Mouse (Mus musculus) heart, postnatal 14 days (tissue): ENCODE results near the gene Krtap12-1. TPM values are rescaled to one million over a fixed set of nuclear protein-coding genes. Genes with fewer than 3 reads are reported as not detected.
A peak's percentile ranks its signal among the peaks of the same experiment; 100 is the strongest.
"Not testable (repeated sequence)": the region's sequence is repeated elsewhere in the genome, so short reads cannot be mapped to it uniquely, and the experiment has no call there.

ENCODE experiments used
- DNase-seq, 2 experiments: peaks; one replicate each; pipeline ENCODE4 v3.0.0; 2021 to 2022
- intact Hi-C: fragments of 180-260 bp; cut with DNase I; formaldehyde crosslinking; loops from one replicate; pipeline ENCODE4 v1.15.1; 2025
- long read RNA-seq, 2 experiments: library from polyadenylated mRNA; stranded (forward); transcript quantifications; one replicate each; pipeline ENCODE4 v2.0.0; 2021
- total RNA-seq, 2 experiments: library from RNA; stranded (reverse); gene quantifications; 2 replicates each; pipeline ENCODE4 v1.2.3; 2021

Krtap12-1 gene
- total RNA-seq = not detected
- long read RNA-seq, experiment 1 = 0 reads
- long read RNA-seq, experiment 2 = 0 reads

DNA sequence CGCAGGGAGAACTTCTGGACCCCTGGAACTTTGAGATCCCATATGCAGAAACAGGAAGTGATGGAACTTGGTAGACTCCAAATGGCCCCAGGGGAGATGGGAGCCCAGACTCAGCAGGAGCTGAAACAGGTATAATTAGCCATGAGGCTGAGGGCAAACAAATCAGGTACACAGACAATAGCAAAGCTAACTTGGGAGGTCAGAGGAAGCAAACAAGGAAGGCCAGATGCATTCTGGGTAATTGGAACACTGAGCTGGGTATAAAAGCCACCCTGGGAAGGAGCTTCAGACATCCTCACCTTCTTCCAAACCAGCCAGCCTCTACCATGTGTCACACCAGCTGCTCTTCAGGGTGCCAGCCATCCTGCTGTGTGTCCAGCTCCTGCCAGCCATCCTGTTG lies at the start of gene Krtap12-1:
Gene Krtap12-1, plus strand, starts transcription at position 301 of the 400 bp plus-strand sequence.
- DNase-seq, intact Hi-C loops: not testable (repeated sequence)

DNA sequence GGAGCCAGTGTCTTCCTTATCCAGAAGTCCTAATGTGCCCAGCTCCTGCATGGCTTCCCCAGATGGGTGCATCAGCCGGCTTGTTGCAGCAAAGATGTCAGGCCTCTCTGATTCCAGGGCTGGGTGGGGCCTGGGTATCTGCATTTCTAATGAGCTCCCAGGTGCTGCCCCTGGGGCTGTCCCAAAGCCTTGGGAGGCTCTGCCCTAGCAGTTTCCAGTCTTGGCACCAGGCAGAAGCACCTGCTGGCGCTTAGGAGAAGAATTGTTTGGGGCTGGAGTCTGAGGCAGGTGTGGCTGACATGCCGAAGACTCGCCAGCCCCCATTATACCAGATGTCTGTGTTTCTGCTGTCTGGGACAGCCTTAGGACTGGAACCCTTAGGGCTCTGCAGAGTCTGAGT lies 49.7 kb upstream of the Krtap12-1 start:
- intact Hi-C loops = no loop called here
- DNase-seq = no peak

DNA sequence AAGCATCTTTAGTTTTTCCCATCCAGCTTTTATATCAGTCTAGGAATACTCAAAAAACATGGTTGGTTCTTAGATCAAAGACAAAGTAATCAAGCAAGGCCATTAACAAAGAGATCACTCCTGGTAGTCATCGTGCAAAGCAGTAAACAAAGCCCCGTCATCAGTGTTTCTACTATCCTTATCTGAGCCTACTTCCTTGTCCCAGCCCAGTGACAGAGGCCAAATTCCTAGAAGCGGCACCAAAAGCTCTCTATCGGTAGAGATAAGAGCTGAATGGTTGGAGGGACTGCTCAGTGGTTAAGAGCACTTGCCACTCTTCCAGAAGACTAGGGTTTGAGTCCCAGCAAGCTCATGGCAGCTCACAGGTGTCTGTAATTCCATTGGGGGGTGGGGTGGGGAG lies 48.9 kb upstream of the Krtap12-1 start:
- intact Hi-C loops = no loop called here
- DNase-seq = no peak

DNA sequence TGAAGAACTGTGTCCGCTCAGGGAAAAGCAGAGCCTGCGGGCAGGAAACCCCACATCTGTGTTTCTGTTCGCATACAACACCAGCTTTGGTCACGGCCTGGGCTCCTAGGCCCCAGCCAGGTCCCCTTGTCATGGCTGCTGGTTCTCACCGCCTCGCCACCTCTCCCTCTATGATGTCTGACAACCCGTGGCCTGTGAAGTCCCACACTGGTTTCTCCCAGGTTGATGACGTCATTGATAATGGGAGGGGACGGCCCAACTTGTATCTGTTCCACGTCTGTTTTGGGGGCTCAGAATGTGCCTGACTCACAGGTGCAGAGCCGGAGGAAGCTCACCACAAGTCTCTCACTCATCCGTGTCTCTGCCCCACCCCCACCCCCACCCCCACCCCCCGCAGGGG lies 46.6 kb upstream of the Krtap12-1 start:
- intact Hi-C loops = no loop called here
- DNase-seq = no peak

DNA sequence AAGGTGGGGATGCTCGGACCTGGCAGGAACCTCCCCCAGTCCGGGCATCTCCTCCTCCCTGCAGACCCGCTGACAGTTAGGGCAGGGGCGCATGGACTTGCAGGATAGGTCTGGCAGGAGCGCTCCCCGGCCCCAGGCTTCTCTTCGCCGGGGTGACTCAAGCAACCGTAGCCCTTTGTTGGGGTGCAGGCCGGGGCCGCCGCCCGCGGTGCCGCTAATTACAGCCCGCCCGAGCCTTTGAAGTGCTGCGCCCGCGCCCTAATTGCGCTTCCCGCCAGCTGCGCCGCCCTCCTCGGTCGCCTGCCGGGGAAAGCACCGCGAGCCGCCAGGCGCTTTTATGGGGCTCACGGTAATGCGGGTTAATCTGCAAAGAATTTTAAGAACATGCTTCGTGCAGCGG lies 42.8 kb upstream of the Krtap12-1 start:
- intact Hi-C loops = no loop called here
- no peak for DNase-seq

DNA sequence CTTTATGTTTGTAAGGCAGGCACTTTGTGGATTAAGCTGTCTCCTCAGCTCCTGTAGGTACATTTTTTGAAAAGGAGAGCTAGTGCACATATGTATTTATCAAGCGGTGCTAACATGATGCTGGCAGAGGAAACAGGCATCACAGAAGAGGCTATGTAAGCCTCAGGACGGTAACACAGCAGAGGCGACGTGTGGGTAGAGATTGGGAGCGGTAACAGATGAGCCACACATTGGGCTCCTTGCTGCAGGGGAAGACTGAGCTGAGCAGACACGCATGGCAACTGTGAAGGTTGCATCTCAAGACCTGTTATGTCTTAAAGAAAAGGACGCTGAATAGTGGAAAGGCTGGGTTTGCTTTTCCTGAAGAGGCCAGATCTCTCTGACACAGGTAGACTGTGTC lies 37.4 kb upstream of the Krtap12-1 start:
- intact Hi-C loops = no loop called here
- DNase-seq = no peak

DNA sequence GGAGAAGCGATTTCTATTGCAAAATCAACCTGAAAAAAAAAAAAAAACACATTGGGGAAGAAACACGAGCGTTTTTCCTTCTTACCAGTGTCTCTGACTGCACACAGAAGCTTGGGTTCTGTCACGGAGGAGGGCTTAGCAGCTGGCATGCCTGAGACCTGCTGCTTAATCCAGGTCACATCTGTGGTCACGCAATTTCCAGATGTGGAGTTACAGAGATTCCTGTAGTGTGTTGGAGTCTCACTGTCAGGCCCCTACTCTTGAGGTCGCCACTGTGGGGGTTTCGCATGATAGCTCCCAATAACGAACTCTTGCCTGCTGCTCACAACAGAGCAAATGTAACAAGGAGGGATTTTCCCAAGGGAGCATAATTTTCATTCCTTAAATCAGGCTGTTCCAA lies 36.2 kb upstream of the Krtap12-1 start:
- DNase-seq = no peak
- intact Hi-C loops = no loop called here

DNA sequence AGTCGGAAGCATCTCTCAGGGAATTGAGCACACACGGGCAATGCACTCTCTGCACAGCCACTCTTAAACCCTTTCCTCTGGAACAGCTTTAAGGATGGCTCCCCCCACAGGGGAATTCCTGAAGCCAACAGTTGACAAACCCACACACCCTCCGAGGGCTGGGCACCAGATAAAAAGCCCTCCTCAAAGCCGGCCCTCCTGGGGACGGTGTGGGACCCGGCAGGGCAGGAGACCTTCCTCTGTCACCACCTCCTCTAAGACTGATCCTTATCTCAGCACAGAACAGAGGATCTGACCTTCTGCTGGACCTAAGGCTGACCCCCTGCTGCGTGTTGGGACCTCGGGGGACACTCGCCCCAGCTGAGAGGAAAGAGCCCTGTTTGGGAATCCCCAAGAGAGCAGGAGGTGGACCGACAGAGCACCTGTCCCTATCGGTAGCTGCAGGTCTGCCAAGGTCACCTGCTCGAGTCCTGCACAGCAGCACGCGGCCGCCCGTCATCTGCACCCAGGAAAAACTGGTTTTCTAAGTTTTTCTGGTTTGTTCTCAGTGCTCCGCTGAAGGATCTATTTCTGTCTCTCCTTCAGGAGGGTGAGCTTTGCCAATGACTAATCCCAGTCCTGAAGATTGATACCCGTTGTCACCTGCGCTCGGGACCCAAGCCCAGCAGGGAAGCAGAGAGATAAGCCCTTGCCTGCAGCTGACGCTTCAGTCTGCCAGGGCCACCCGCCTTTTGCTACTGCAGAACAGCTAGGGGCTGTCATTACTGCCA lies 34.3 kb upstream of the Krtap12-1 start, which contains the start of gene Tspear:
Gene Tspear, plus strand, starts transcription at position 675 of the 770 bp plus-strand sequence.
- DNase-seq = no peak
- intact Hi-C loops = no loop called here

DNA sequence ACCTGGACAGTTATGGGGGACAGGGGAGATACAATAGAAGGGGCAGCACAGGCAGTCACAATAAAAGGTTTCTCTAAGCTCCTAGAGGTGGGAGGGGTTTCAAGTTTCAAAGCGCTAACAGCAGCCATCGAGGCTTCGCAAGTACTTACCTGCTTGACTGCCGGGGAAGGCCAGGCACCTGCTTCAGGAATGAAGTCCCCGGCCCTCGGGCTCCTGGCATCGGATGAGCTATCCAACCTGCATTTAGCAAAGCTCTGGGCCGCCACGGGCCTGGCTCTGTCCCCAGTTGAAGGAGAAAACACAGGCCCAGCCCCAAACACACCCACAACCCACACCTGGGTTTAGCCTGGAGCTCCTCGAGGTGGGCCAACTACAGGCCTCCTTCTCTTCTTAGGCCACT lies 33.4 kb upstream of the Krtap12-1 start:
- intact Hi-C loops = no loop called here
- DNase-seq = no peak

DNA sequence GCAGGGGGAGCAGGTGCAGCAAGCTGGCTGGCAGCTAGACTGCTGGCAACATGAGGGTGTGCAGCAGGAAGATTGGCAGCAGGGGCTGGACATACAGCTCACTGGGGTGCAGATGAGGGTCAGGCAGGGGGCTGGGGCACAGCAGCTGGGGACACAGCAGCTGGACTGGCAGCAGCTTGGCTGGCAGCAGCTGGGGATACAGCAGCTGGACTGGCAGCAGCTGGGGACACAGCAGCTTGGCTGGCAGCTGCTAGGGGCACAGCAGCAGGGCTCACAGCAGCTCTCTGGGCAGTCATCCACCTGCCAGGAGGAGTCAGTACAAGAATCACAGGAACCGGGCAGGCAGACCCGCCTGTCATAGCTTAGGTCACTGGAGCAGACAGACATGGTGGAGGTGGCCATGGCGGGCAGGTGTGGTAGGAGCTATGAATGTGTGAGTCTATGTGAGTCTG lies 30.0 kb upstream of the Krtap12-1 start, which contains the start of gene Gm19402:
Gene Gm19402, minus strand, starts transcription at position 402 of the 452 bp plus-strand sequence.
- intact Hi-C loops, DNase-seq: not testable (repeated sequence)

DNA sequence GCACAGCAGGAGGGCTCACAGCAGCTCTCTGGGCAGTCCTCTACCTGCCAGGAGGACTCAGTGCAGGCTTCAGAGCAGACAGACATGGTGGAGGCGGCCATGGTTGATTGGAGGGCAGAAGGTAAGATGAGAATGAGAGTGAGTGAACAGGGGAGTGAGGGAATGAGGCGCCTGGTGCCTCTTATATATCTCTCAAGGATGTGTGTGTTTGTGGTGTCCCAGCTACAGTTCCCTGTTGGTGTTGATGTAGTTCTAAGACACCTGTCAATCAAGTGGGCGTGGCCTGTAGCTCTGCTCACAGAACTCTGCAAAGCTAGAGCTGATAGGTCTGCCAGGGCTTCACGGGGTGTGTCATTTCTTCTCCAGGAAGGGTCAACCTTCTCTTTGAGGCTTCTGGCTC lies 23.3 kb upstream of the Krtap12-1 start, which contains the start of gene Gm9508:
Gene Gm9508, minus strand, starts transcription at position 101 of the 400 bp plus-strand sequence.
- intact Hi-C loops = no loop called here
- DNase-seq = no peak

DNA sequence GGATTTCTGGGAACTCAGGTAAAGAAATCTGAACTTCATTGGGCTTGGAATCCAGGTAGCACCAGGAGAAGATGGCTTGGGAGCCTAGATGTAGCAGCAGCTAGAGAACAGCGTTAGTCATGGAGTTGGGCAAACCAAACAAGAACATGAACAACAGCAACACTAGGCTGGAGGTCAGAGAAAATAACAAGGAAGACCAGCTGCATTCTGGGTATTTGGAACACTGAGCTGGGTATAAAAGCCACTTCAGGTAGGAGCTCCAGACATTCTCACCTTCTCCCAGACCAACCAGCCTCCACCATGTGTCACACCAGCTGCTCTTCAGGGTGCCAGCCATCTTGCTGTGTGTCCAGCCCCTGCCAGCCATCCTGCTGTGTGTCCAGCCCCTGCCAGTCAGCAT lies 14.1 kb upstream of the Krtap12-1 start, which contains the start of gene Gm10272:
Gene Gm10272, plus strand, starts transcription at position 301 of the 400 bp plus-strand sequence.
- intact Hi-C loops = loop anchor here (10.0 kb wide), 1 partner anchor 168 kb away; no protein-coding TSS in a partner anchor
- no peak for DNase-seq

DNA sequence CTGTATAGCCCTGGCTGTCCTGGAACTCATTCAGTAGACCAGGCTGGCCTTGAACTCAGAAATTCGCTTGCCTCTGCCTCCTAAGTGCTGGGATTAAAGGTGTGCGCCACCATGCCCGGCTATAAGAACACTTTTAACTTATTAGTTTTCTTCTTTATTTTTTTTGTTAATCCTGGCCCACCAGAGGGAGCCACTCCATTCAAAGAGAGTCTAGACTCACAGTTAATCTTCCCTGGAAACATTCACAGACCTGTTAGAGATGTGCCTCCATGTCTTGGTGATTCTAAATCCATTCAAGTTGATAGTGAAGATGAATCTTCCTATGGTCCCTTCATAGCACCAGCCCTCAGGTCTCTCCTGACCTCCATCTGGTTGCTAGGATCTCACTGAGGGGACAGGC lies 10.6 kb upstream of the Krtap12-1 start:
- DNase-seq = no peak
- intact Hi-C loops = loop anchor here (10.0 kb wide), 1 partner anchor 165 kb away; no protein-coding TSS in a partner anchor

DNA sequence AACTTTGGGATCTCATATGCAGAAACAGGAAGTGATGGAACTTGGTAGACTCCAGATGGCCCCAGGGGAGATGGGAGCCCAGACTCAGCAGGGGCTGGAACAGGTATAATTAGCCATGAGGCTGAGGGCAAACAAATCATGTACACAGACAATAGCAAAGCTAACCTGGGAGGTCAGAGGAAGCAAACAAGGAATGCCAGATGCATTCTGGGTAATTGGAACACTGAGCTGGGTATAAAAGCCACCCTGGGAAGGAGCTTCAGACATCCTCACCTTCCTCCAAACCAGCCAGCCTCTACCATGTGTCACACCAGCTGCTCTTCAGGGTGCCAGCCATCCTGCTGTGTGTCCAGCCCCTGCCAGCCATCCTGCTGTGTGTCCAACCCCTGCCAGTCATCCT lies 9.2 kb upstream of the Krtap12-1 start, which contains the start of gene Gm10024:
Gene Gm10024, plus strand, starts transcription at position 301 of the 400 bp plus-strand sequence.
- DNase-seq, intact Hi-C loops: not testable (repeated sequence)

DNA sequence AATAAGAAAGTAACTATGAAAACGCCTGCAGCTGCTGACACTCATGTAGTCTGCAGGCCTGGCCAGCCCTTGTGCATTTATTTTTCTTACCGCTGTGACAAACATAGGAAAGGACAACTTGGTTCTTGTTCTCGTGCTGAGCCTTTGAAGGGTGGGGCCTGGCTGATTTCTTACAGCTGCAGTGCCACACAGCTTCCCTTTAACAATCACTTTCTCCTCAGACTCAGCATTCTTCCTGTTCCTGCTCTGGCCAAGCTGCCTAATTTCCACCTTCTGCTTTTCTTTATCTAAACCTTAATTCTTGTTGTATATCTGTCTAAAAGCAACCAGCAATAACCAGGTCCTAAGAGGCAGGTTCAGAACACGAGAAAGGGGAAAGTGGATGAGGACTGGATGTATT lies 6.7 kb upstream of the Krtap12-1 start:
- no peak for DNase-seq
- intact Hi-C loops = no loop called here

DNA sequence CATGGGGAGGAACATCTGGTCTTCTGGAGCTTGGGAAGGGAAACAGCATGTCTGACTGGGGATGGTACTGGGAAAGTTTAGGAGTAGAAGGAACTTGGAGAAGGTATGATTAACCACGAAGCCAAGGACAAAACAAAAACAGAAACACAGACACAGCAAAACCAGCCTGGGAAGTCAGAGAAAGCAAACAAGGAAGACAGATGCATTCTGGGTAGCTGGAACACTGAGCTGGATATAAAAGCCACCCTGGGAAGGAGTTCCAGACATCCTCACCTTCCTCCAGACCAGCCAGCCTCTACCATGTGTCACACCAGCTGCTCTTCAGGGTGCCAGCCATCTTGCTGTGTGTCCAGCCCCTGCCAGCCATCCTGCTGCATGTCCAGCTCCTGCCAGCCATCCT lies 4.9 kb upstream of the Krtap12-1 start, which contains the start of gene Gm10142:
Gene Gm10142, plus strand, starts transcription at position 301 of the 400 bp plus-strand sequence.
- intact Hi-C loops = no loop called here
- no peak for DNase-seq

DNA sequence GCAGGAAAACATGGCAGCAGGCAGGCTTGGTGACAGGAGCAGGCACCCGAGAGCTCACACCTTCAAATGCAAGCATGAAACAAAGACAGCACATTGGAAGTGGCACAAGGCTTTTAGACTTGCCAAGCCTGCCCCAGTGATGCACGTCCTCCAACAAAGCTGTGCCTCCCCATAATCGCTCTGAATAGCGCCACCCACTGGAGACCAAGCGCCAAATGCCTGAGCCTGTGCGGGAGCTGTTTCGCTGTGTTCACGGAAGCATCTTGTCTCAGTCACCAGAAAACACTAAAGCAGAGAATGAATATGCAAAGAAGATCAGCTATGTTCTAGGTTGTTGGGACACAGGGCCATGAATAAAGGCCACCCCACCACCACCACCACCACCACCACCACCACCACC lies 4.5 kb downstream of the Krtap12-1 start:
- no peak for DNase-seq
- intact Hi-C loops = loop anchor here (5.0 kb wide), 2 partner anchors 93 to 157 kb away; no protein-coding TSS in a partner anchor

DNA sequence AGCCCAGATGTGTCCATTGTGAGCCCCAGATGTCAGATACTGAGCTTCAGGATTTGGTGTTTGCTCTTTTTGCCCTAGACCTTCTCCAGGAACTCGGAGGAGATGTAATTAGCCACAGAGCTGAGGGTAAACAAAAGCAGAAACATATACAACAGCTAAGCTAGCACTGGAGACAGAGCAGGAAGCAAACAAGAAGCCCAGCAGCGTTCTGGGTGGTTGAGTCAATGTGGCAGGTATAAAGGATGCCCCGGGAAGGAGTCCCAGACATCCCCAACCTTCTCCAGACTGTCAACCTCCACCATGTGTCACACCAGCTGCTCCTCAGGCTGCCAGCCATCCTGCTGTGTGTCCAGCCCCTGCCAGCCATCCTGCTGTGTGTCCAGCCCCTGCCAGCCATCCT lies 5.8 kb downstream of the Krtap12-1 start, which contains the start of gene Gm10100:
Gene Gm10100, plus strand, starts transcription at position 301 of the 400 bp plus-strand sequence.
- DNase-seq = no peak
- intact Hi-C loops = loop anchor here (5.0 kb wide), 2 partner anchors 94 to 156 kb away; no protein-coding TSS in a partner anchor

DNA sequence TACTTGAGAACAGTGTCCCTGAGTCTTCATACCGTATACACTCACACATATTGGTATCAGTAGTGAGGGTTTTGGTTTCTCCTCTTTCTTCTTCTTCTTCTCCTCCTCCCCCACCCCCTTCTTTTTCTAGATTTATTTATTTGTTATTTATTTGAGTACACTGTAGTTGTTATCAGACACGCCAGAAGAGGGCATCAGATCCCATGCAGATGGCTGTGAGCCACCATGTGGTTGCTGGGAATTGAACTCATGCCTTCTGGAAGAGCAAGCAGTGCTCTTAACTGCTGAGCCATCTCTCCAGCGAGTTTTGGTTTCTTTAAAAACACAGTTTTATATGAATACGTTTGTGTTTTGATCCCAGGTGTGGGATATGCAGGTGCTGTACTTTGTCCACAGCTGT lies 7.9 kb downstream of the Krtap12-1 start:
- DNase-seq = no peak
- intact Hi-C loops = loop anchor here (5.0 kb wide), 2 partner anchors 96 to 154 kb away; no protein-coding TSS in a partner anchor

DNA sequence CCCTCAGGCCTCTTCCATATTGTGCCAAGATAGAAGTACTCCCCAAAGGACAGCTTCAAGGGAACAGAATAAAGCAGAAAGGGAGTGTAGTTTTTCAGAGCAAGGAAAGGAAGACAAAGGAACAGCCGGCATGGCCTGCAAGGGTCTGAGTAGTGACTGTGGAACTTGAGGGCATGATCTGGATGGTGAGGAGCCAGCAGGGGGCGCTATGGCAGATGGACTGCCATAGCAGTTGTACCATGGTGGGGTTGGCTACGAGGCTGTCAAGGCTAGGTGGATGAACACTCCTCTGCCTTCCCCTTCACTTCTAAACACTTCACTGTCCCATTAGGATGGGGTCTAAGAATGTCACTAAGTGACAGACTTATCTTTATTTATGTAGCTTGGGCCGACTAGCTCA lies 8.8 kb downstream of the Krtap12-1 start:
- intact Hi-C loops = loop anchor here (5.0 kb wide), 2 partner anchors 97 to 153 kb away; no protein-coding TSS in a partner anchor
- DNase-seq = peak in 1 of 2 experiments; percentile 10

DNA sequence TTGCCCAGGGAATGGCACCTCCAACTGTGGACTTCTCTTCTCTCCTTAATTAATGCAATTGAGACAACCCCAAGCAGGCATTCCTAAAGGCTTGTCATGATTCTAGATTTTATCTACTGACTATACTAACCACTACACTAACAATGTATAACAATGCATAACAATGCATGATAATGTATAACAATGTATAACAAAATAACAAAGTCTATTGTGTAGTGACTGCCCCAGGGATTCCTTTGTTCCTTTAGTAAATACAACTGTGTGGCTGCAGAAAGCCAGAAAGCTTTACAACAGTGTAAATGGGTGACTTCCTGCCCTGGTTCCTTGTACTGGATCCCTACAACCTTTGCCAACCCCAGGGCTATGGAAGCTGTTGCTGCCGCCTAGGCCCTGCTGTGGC lies 15.5 kb downstream of the Krtap12-1 start:
- intact Hi-C loops = no loop called here
- DNase-seq = no peak
